Mouse (Mus musculus) gastrocnemius, adult 8-10 months (tissue): ENCODE results near the gene Cd79b. TPM values are rescaled to one million over a fixed set of nuclear protein-coding genes. Genes with fewer than 3 reads are reported as not detected.

ENCODE experiments used
- DNase-seq, 2 experiments: peaks; one replicate each; pipeline ENCODE4 v3.0.0; 2022; ENCODE audit warnings: low spot score in 2 of 2
- total RNA-seq, 4 experiments: library from RNA; stranded (reverse); gene quantifications; 2 replicates each; pipeline ENCODE4 v1.2.4; 2022

Gene Cd79b
- total RNA-seq, 4 experiments from 2014 or later = 0.24 to 0.58 (median 0.25) TPM; not detected in 1

- no peak for DNase-seq
Measured at GRCm38 (mm10) chr11:106274374-106274773, 40.2 kb downstream of the Cd79b start.

- no peak for DNase-seq
Measured at GRCm38 (mm10) chr11:106273811-106274210, 40.8 kb downstream of the Cd79b start.

- no peak for DNase-seq
Measured at GRCm38 (mm10) chr11:106273311-106273684, 41.3 kb downstream of the Cd79b start.

GRCm38 (mm10) chr11:106272644-106273310, 41.8 kb downstream of the Cd79b start, which contains the start of gene Smarcd2:
Gene Smarcd2, minus strand, starts transcription at chr11:106272972.
- DNase-seq = peak; percentile 99

- no peak for DNase-seq
Measured at GRCm38 (mm10) chr11:106271794-106272643, 42.5 kb downstream of the Cd79b start.

- no peak for DNase-seq
Measured at GRCm38 (mm10) chr11:106271131-106271793, 43.3 kb downstream of the Cd79b start.

- no peak for DNase-seq
Measured at GRCm38 (mm10) chr11:106269060-106269431, 45.5 kb downstream of the Cd79b start.

- peak; percentile 91 to 93 for DNase-seq
Measured at GRCm38 (mm10) chr11:106268326-106269059, 46.1 kb downstream of the Cd79b start.

GRCm38 (mm10) chr11:106267871-106268270, 46.7 kb downstream of the Cd79b start:
- no peak for DNase-seq

GRCm38 (mm10) chr11:106267311-106267852, 47.2 kb downstream of the Cd79b start:
- DNase-seq = no peak

- no peak for DNase-seq
Measured at GRCm38 (mm10) chr11:106266431-106266830, 48.1 kb downstream of the Cd79b start.

- no peak for DNase-seq
Measured at GRCm38 (mm10) chr11:106265570-106265969, 49.0 kb downstream of the Cd79b start.

- no peak for DNase-seq
Measured at GRCm38 (mm10) chr11:106264988-106265387, 49.6 kb downstream of the Cd79b start.

GRCm38 (mm10) chr11:106263963-106264362, 50.6 kb downstream of the Cd79b start:
- no peak for DNase-seq

Other genes with a start within 250 kb of the Cd79b start
- 10 to 100 TPM; 35.8 to 42.1 (median 39.3) TPM for gene Taco1, start 248.7 kb downstream of the Cd79b start, total RNA-seq
- gene Map3k3, start 230.1 kb downstream of the Cd79b start, total RNA-seq = 10 to 100 TPM; 20.6 to 24.8 (median 22.5) TPM
- gene Gm10840, start 153.9 kb downstream of the Cd79b start, total RNA-seq = not detected
- 1 to 10 TPM; 2.2 to 2.8 (median 2.4) TPM for gene Limd2, start 153.9 kb downstream of the Cd79b start, total RNA-seq
- 10 to 100 TPM; 11.1 to 14.7 (median 12.6) TPM for gene Strada, start 112.6 kb downstream of the Cd79b start, total RNA-seq
- gene Ccdc47, start 98.4 kb downstream of the Cd79b start, total RNA-seq = 10 to 100 TPM; 59.2 to 76.2 (median 65.5) TPM
- gene Ddx42, start 97.8 kb downstream of the Cd79b start, total RNA-seq = 10 to 100 TPM; 22.8 to 26.9 (median 24.4) TPM
- gene Ftsj3, start 58.7 kb downstream of the Cd79b start, total RNA-seq = 10 to 100 TPM; 18.0 to 28.8 (median 21.3) TPM
- 100 to 1,000 TPM; 125 to 150 (median 137) TPM for gene Psmc5, start 58.6 kb downstream of the Cd79b start, total RNA-seq
- gene Smarcd2, start 41.8 kb downstream of the Cd79b start, total RNA-seq = 10 to 100 TPM in 2 of 4 experiments, 1 to 10 TPM in 2; 8.3 to 11.5 (median 10.0) TPM
- under 1 TPM in 3 of 4 experiments, not detected in 1; 0.07 to 0.13 (median 0.12) TPM for gene Tcam1, start 38.1 kb downstream of the Cd79b start, total RNA-seq
- not detected for gene Gh, start 12.9 kb downstream of the Cd79b start, total RNA-seq
- gene Scn4a, start 38.5 kb upstream of the Cd79b start, total RNA-seq = 100 to 1,000 TPM; 486 to 711 (median 596) TPM
- 1 to 10 TPM; 3.3 to 5.5 (median 4.3) TPM for gene Prr29, start 50.7 kb upstream of the Cd79b start, total RNA-seq
- gene Icam2, start 73.3 kb upstream of the Cd79b start, total RNA-seq = 1 to 10 TPM; 2.3 to 5.2 (median 4.3) TPM
- 1 to 10 TPM; 6.9 to 8.9 (median 7.6) TPM for gene Ern1, start 173.1 kb upstream of the Cd79b start, total RNA-seq